27 mouse cellular contexts compared by ENCODE assay signal in the genomic region with DNA sequence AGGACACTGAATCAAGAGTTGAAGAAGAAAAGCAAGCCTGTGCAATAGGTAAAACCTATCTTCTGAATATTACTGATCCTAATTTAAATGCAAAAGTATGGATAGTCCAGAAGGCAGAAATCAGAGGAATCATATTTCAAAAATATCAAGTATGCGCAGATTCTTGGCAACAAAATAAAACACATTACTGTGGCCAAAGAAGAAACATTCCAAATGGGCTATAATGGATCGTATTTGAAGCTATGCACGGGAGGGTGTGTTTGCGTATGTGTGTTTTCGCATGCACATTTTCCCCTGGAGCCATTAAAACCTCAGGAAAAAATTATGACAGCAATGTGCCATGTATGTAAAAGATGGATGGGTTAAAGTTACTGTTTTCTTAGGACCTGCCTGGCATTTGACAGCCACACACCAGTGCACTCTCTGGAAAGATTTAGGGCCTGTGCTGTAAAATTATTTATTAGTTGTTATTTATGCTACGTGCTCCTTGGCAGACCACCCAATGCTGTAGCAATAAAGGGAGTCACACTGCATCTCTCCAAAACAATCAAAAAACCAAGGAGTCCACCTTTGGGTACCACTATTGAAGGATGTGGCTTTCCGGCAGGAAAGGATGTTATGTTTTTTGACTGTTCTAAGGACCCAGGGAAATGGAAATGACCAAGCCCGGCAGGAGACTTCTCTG. TPM values are rescaled to one million over a fixed set of nuclear protein-coding genes. Genes with fewer than 3 reads are reported as not detected.
A peak's percentile ranks its signal among the peaks of the same experiment; 100 is the strongest.
DNase-seq lines count a peak whose midpoint lies in the region; ATAC-seq and TF ChIP-seq lines count a peak whose summit lies in the region.
"Had no signal": no experiment of that assay in that cellular context is flagged by ENCODE, and none has a peak within 500 bp of the region (broad histone marks: within the 10 kb centered on the region; RNA-seq: fewer than 3 reads in every experiment).

No protein-coding gene starts in this region.

- no peak for TF ChIP-seq EP300 in stomach, postnatal 0 days (optimal IDR thresholded peaks at IDR 0.05)

- peak overlapping the region; percentile 73 for H3K27ac ChIP-seq in embryonic facial prominence, embryonic 13.5 days
- no peak overlapping the region for H3K27ac ChIP-seq in embryonic facial prominence, embryonic 10.5 days (replicated peaks)
- peak overlapping the region; percentile 77; the same call in 1 of the 2 replicates for H3K27ac ChIP-seq in kidney, embryonic 16.5 days (ENCODE audit: low read length)
- 0 out of 2 replicates have a peak overlapping the region, but pooled peaks have one; percentile 10 for H3K27ac ChIP-seq in stomach, embryonic 16.5 days (ENCODE audit: low read length)
- no peak overlapping the region for H3K27ac ChIP-seq in stomach, postnatal 0 days (replicated peaks)
- H3K27ac ChIP-seq: embryonic facial prominence, embryonic 12.5 days; forebrain, embryonic 15.5 days; hindbrain, embryonic 15.5 days; layer of hippocampus, adult 2 months; liver, embryonic 15.5 days; midbrain, embryonic 12.5 days had no signal

- no peak for ATAC-seq in embryonic facial prominence, embryonic 13.5 days (ENCODE audit: insufficient number of reproducible peaks, insufficient read depth, low FRiP score, low TSS enrichment, low read depth)
- peak; percentile 59; the same call in 1 of the 2 replicates for ATAC-seq in kidney, embryonic 16.5 days (ENCODE audit: low FRiP score, low TSS enrichment)
- ATAC-seq in stomach, embryonic 16.5 days (ENCODE audit: insufficient read depth, low FRiP score) = no peak
- no peak for ATAC-seq in stomach, postnatal 0 days (ENCODE audit: low FRiP score, low TSS enrichment)
- ATAC-seq: activated CD4-positive, CD25-positive, alpha-beta regulatory T cell, adult 4 months; forebrain, embryonic 15.5 days; intestine, postnatal 0 days had no signal

- H3K27me3 ChIP-seq in embryonic facial prominence, embryonic 13.5 days = no peaks in the 10 kb centered on the region
- no peaks in the 10 kb centered on the region for H3K27me3 ChIP-seq in embryonic facial prominence, embryonic 10.5 days (replicated peaks; ENCODE audit: low read depth, poor library complexity, severe bottlenecking)
- no peaks in the 10 kb centered on the region for H3K27me3 ChIP-seq in kidney, embryonic 16.5 days (ENCODE audit: insufficient read depth, low read length)
- H3K27me3 ChIP-seq in stomach, embryonic 16.5 days (ENCODE audit: control insufficient read depth, insufficient read depth, low read length) = no peaks in the 10 kb centered on the region
- no peaks in the 10 kb centered on the region for H3K27me3 ChIP-seq in stomach, postnatal 0 days (ENCODE audit: control insufficient read depth, insufficient read depth, low read length)
- H3K27me3 ChIP-seq: embryonic facial prominence, embryonic 12.5 days; forebrain, embryonic 15.5 days; hindbrain, embryonic 15.5 days; liver, embryonic 15.5 days; midbrain, embryonic 12.5 days had no signal

- 46% methylated on average over 8 of the region's 8 CpGs for WGBS in embryonic facial prominence, embryonic 13.5 days
- 78% methylated on average over 8 of the region's 8 CpGs for WGBS in embryonic facial prominence, embryonic 10.5 days
- WGBS in kidney, embryonic 16.5 days = 44% methylated on average over 8 of the region's 8 CpGs
- 61% methylated on average over 8 of the region's 8 CpGs for WGBS in stomach, embryonic 16.5 days
- 68% methylated on average over 8 of the region's 8 CpGs for WGBS in stomach, postnatal 0 days

- no peak overlapping the region for H3K4me2 ChIP-seq in embryonic facial prominence, embryonic 13.5 days
- no peak overlapping the region for H3K4me2 ChIP-seq in kidney, embryonic 16.5 days (replicated peaks; ENCODE audit: low read depth, low read length)
- H3K4me2 ChIP-seq in stomach, embryonic 16.5 days (ENCODE audit: low read depth, low read length) = no peak overlapping the region
- no peak overlapping the region for H3K4me2 ChIP-seq in stomach, postnatal 0 days (replicated peaks; ENCODE audit: low read depth)
- H3K4me2 ChIP-seq: embryonic facial prominence, embryonic 12.5 days; forebrain, embryonic 15.5 days; hindbrain, embryonic 15.5 days; liver, embryonic 15.5 days; midbrain, embryonic 12.5 days had no signal

- no peaks in the 10 kb centered on the region for H3K9me3 ChIP-seq in embryonic facial prominence, embryonic 13.5 days
- no peaks in the 10 kb centered on the region for H3K9me3 ChIP-seq in embryonic facial prominence, embryonic 10.5 days
- no peaks in the 10 kb centered on the region for H3K9me3 ChIP-seq in kidney, embryonic 16.5 days (ENCODE audit: low read length)
- no peaks in the 10 kb centered on the region for H3K9me3 ChIP-seq in stomach, embryonic 16.5 days (replicated peaks; ENCODE audit: control insufficient read depth, low read length)
- H3K9me3 ChIP-seq in stomach, postnatal 0 days (ENCODE audit: control insufficient read depth, low read length) = no peaks in the 10 kb centered on the region
- H3K9me3 ChIP-seq: embryonic facial prominence, embryonic 12.5 days; forebrain, embryonic 15.5 days; hindbrain, embryonic 15.5 days; liver, embryonic 15.5 days; midbrain, embryonic 12.5 days had no signal

- no peaks in the 10 kb centered on the region for H3K36me3 ChIP-seq in embryonic facial prominence, embryonic 13.5 days
- H3K36me3 ChIP-seq in embryonic facial prominence, embryonic 10.5 days (replicated peaks) = no peaks in the 10 kb centered on the region
- no peaks in the 10 kb centered on the region for H3K36me3 ChIP-seq in kidney, embryonic 16.5 days (ENCODE audit: insufficient read depth, low read length)
- H3K36me3 ChIP-seq in stomach, embryonic 16.5 days (ENCODE audit: control insufficient read depth, insufficient read depth, low read length) = no peaks in the 10 kb centered on the region
- H3K36me3 ChIP-seq in stomach, postnatal 0 days (ENCODE audit: control insufficient read depth, insufficient read depth, low read length) = no peaks in the 10 kb centered on the region
- H3K36me3 ChIP-seq: embryonic facial prominence, embryonic 12.5 days; forebrain, embryonic 15.5 days; hindbrain, embryonic 15.5 days; liver, embryonic 15.5 days; midbrain, embryonic 12.5 days had no signal

- H3K9ac ChIP-seq in embryonic facial prominence, embryonic 13.5 days = no peak overlapping the region
- H3K9ac ChIP-seq in kidney, embryonic 16.5 days (replicated peaks; ENCODE audit: low read length) = no peak overlapping the region
- no peak overlapping the region for H3K9ac ChIP-seq in stomach, embryonic 16.5 days (ENCODE audit: low read length)
- H3K9ac ChIP-seq in stomach, postnatal 0 days (ENCODE audit: low read length) = no peak overlapping the region
- H3K9ac ChIP-seq: embryonic facial prominence, embryonic 12.5 days; forebrain, embryonic 15.5 days; hindbrain, embryonic 15.5 days; liver, embryonic 15.5 days; midbrain, embryonic 12.5 days had no signal

- H3K4me3 ChIP-seq in embryonic facial prominence, embryonic 13.5 days = no peak overlapping the region
- no peak overlapping the region for H3K4me3 ChIP-seq in embryonic facial prominence, embryonic 10.5 days
- no peak overlapping the region for H3K4me3 ChIP-seq in kidney, embryonic 16.5 days (ENCODE audit: low read length)
- H3K4me3 ChIP-seq in stomach, embryonic 16.5 days (replicated peaks; ENCODE audit: low read length) = no peak overlapping the region
- no peak overlapping the region for H3K4me3 ChIP-seq in stomach, postnatal 0 days (ENCODE audit: low read depth, low read length)
- H3K4me3 ChIP-seq: embryonic facial prominence, embryonic 12.5 days; forebrain, embryonic 15.5 days; hindbrain, embryonic 15.5 days; layer of hippocampus, adult 2 months; liver, embryonic 15.5 days; midbrain, embryonic 12.5 days had no signal

- H3K4me1 ChIP-seq in embryonic facial prominence, embryonic 13.5 days = peaks cover 16% of the 10 kb centered on the region
- H3K4me1 ChIP-seq in embryonic facial prominence, embryonic 10.5 days = peaks cover 11% of the 10 kb centered on the region
- H3K4me1 ChIP-seq in kidney, embryonic 16.5 days (ENCODE audit: insufficient read depth, low read length) = peaks cover 6% of the 10 kb centered on the region; the same call in 1 of the 2 replicates
- H3K4me1 ChIP-seq in stomach, embryonic 16.5 days (ENCODE audit: control insufficient read depth, insufficient read depth, low read length) = no peaks in the 10 kb centered on the region
- no peaks in the 10 kb centered on the region for H3K4me1 ChIP-seq in stomach, postnatal 0 days (replicated peaks; ENCODE audit: control insufficient read depth, insufficient read depth)
- H3K4me1 ChIP-seq: embryonic facial prominence, embryonic 12.5 days; forebrain, embryonic 15.5 days; hindbrain, embryonic 15.5 days; liver, embryonic 15.5 days; midbrain, embryonic 12.5 days had no signal

- DNase-seq in embryonic facial prominence, embryonic 10.5 days (ENCODE audit: low spot score) = no peak
- DNase-seq in kidney, postnatal 36 days = no peak
- no peak for DNase-seq in stomach, postnatal 0 days (ENCODE audit: low spot score)
- DNase-seq in natural killer cell, adult 2 months (ENCODE audit: low spot score in 2 of 2) = no peak
- DNase-seq: adrenal gland, postnatal 10 days; cerebellum, adult 18-20 months; cerebellum, postnatal 14 days; gastrocnemius, postnatal 14 days; heart, adult 18-20 months; liver; retina, postnatal 1 day; right cerebral cortex, postnatal 25 days; spleen, adult 18-20 months; thymus, postnatal 36 days had no signal

- no peak for TF ChIP-seq CTCF in stomach, postnatal 0 days (IDR thresholded peaks at IDR 0.05; ENCODE audit: low read depth)

RNA-seq across cellular contexts. Expression of a gene that starts 24.6 kb away (rescaled TPM):
- polyA plus RNA-seq in embryonic facial prominence, embryonic 13.5 days (2015; fragmentation: Nextera tagmentation; extraction: Ambion mirVana) = 0.11 and 0.21 TPM in 2 replicates
- not detected in 2 replicates for polyA plus RNA-seq in embryonic facial prominence, embryonic 10.5 days (2016; fragmentation: Nextera tagmentation; extraction: Ambion mirVana)
- 0.09 and 0.17 TPM in 2 replicates for polyA plus RNA-seq in kidney, embryonic 16.5 days (2015; fragmentation: Nextera tagmentation; extraction: Ambion mirVana)
- 0.13 TPM in 1 of 2 replicates, not detected in the other for polyA plus RNA-seq in stomach, embryonic 16.5 days (2015; fragmentation: Nextera tagmentation; extraction: Ambion mirVana)
- not detected in 2 replicates for polyA plus RNA-seq in stomach, postnatal 0 days (2015; fragmentation: Nextera tagmentation; extraction: Ambion mirVana)
- polyA plus RNA-seq: activated CD4-positive, CD25-positive, alpha-beta regulatory T cell, adult 4 months; embryonic facial prominence, embryonic 12.5 days; forebrain, embryonic 15.5 days; heart, postnatal 0 days; hindbrain, embryonic 15.5 days; intestine, postnatal 0 days; liver, embryonic 15.5 days; lung, embryonic 16.5 days; midbrain, embryonic 12.5 days had no signal

RNA-seq across cellular contexts. Expression of a gene that starts 41.9 kb away (rescaled TPM):
- polyA plus RNA-seq in embryonic facial prominence, embryonic 13.5 days (2015; fragmentation: Nextera tagmentation; extraction: Ambion mirVana) = 77.6 and 79.5 TPM in 2 replicates
- polyA plus RNA-seq in embryonic facial prominence, embryonic 10.5 days (2016; fragmentation: Nextera tagmentation; extraction: Ambion mirVana) = 60.7 and 66.2 TPM in 2 replicates
- polyA plus RNA-seq in kidney, embryonic 16.5 days (2015; fragmentation: Nextera tagmentation; extraction: Ambion mirVana) = 109 and 121 TPM in 2 replicates
- polyA plus RNA-seq in stomach, embryonic 16.5 days (2015; fragmentation: Nextera tagmentation; extraction: Ambion mirVana) = 117 and 125 TPM in 2 replicates
- 49.3 and 63.3 TPM in 2 replicates for polyA plus RNA-seq in stomach, postnatal 0 days (2015; fragmentation: Nextera tagmentation; extraction: Ambion mirVana)

Comparison
In these comparisons a context has a peak if more than half of its experiments do, and no peak if none do; other contexts are left out.
1. H3K27ac ChIP-seq: peak in embryonic facial prominence, embryonic 13.5 days (single experiment), kidney, embryonic 16.5 days (single experiment) and stomach, embryonic 16.5 days (single experiment); none in embryonic facial prominence, embryonic 10.5 days (single experiment) and stomach, postnatal 0 days (single experiment).